Mouse (Mus musculus): ENCODE results near the gene Vmn1r175.
"Not testable (repeated sequence)": the region's sequence is repeated elsewhere in the genome, so short reads cannot be mapped to it uniquely, and the experiment has no call there.

Vmn1r175 gene

DNA sequence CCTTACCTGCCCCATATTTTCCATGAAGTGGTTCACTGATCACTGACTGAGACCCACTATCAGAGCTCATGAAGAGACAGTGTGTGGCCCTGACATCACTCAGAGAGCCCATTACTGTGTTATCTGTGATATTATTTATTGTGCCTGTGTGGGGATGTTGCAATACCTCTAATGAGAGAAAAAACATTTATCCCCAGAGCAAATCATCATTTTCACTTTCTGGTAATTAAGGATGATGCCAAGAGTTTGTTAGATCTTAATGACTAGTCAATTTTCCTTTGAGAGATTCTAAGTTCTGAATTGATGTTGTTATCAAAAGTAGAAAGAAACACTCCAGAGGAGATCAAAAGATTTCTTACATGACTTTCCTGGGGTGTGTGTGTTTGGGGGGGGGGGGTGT, at the start of gene Vmn1r175:
Gene Vmn1r175 (minus strand): TSS at position 101 of the 400 bp plus-strand sequence.
- in situ Hi-C loops (cut with MseI, MboI): not testable (repeated sequence)

GRCm38 (mm10) chr7:23837272-23837671, 26.8 kb upstream of the Vmn1r175 start, which contains the start of gene Vmn1r176:
TSS of gene Vmn1r176 (minus strand) at chr7:23837372.
- in situ Hi-C loops (cut with MseI, MboI): not testable (repeated sequence)

DNA sequence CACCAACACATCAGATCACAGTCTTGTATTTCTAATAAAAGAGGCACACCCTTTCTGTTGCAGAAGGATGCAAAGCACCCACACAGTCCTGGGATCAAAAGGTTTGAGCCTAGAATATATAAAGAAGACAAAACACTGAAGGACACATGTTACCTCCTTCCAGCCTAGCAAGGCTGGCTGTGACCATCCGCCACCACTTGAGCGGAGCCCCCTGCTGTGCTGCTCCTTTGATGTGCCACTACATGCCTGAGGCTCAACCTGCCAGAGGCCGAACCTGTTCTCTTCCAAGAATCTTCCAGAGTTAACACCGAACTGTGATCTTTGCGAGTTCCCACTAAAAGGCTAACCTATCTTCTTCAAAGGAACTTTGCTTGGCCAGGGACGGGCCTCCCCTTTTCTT, 25.9 kb downstream of the Vmn1r175 start:
- in situ Hi-C loops (cut with MseI, MboI): no loop called here
